Mouse (Mus musculus): ENCODE results near the gene Cep41.

Cep41 gene

DNA sequence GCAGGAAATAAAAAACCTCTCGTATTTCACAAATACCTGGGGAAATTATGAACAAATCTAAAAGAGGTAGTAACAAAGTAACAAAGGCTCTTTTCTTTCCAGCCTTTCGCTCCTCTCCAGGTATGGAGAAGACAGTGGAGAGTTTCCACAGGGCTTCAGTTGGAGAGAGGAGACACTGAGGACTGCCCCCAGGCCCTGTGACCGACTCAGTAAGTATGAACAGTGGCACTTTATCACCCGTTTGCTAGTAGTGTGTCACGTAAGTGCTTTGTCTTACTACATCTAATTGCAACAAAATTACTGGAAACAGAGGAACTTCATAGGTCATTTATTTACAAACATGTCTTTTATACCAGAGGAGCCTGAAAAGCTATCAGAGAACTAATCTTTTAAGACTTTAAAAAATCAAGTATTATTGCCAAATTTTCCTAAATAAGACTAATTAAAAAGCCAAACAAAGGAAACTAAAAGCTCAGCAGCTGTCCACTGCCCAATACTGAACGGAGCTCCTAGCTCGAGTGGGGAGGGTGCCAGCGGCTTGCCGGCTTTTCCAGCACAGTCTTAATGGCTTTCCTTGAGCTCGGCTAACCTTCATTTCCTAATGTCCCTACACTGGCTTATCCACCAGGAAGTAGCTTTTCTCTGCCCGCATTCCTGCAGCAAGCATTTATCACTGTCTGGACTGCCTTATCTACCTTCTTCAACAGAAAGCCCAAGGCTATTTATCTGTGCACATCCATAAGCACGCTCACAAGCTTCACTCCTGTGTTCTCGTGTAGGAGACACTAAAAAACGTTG is 19.6 kb downstream of the Cep41 start:
- DNase-seq (ENCODE audit: low read depth, low spot score) = no peak

DNA sequence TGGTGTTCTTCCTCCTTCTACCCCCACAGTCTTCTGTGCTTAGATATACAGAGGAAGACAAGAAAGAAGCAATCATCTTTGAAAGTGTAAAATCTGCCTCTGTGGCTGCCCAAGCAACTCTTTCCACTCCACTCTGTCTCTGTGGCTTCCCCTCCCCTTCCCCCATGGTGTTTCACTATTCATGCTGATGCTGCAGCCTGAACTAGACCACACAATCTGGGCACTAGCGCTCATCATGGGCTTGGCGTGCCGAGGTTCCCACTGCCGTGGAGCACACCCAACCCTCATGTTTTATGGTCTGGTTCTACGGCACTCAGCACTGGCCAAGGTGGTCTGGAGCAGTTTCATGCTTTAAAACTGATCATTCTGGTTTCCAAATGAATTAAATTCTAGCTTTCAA is 21.9 kb downstream of the Cep41 start:
- no peak for DNase-seq (ENCODE audit: low read depth, low spot score)

DNA sequence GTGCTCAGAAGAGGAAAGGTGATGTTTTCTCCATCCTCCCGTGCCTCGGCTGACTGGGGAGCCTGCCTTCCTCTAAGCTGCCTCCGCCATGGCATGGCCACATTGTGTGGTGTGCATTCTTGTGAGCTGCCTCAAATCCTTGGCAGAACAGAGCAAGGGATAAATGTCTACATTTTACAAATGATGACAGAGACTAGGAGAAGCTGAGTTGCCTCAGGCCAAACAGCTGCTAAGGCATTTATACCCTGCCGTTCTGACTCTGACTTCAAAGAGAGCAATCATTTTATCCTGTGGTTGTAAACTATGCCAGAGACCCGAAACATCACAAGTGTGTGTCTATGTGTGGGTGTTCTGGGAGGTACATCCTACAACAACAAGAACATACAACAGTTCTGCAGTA is 26.0 kb downstream of the Cep41 start:
- DNase-seq (ENCODE audit: low read depth, low spot score) = no peak

DNA sequence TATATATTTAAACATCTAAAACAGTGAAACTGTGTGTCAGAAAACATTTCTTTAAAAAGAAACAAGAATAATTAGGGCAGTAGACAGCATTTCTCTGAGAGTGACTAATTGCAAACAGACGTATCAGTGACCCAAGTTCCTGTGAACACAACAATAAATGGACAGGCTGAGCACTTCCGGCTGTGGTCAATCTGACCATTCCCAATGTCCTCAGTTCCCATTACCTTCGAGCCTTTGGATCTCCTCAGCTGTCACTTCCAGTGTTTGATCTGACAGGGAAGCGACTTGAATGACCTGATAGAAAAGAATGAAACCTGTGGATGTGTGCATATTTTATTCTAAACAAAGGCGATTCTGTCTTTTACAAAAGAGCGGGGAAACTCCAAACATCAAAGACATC is 27.5 kb downstream of the Cep41 start:
- no peak for DNase-seq (ENCODE audit: low read depth, low spot score)

DNA sequence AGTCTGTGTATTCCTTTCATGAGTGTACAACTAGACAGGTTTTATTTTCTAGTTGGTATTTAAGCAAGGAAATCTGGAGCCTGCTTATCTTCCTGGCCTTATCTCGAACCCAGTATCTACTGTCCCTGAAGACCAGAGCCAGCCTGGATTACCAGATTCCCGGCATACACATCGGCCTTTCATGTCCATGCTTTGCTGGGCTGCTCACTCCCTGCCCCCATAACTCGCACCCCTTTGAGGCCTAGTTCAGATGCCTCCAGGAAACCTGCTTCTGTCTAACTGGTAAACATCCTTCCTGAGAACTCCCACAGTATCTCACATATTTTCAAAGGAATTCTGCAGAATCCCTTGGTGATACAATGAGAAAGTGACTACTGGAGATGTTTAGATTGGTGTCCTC is 28.3 kb downstream of the Cep41 start:
- no peak for DNase-seq (ENCODE audit: low read depth, low spot score)

DNA sequence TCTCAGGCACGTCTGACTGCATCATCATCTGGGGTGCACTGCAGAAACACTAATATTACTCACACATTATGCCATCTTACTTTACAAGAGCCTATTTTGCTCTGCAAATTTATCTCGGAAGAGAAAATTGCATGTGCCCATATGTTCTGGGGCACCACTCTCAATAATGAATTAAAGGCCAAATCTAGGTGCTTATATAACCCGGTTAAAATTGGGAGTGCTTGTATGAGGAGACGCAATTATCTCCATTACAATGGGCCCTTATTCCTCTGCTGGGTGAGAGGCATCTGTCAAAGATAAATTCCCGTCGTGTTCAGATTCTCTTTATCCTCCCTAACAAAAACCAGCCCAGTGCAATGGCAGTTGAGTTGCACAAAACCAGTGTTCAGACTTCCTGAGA is 28.8 kb downstream of the Cep41 start:
- no peak for DNase-seq (ENCODE audit: low read depth, low spot score)

DNA sequence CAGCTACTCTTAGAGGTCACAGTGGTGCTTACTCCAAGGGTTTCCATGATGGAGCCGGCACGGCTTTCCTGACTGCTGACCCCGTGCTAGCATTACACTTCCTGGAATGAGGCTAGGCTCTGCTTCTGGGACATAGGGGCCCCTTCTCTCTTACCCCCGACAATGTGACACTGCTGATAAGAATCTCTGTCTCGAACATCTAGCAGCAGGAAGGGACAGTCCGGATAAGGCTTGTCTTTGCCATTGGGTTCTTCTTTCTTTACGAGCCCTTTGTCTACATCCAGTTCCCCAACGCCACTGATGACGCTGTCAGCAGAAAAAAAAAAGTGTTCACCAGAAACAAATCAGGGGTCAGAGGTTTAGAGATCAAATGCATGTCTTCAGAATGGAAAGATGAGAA is 34.9 kb downstream of the Cep41 start:
- DNase-seq (ENCODE audit: low read depth, low spot score) = no peak

DNA sequence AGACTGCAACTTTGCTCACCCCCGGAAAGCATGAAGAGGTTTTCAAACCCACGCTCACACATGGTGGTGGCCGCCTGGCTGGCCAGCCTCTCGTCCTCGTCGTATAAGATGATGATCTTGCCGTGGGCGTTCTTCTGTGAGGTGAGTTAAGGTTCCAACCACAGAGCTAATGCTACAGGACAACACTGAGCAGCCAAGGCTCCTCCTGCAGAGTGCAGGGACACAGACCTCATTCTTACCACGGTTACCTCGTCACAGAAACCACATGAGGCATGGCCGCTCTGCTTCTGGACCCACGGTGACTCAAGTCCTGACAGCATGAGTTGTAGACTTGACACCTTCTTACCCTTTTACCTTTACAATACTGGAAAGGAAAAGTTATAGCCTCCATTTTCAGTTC is 36.3 kb downstream of the Cep41 start:
- no peak for DNase-seq (ENCODE audit: low read depth, low spot score)

DNA sequence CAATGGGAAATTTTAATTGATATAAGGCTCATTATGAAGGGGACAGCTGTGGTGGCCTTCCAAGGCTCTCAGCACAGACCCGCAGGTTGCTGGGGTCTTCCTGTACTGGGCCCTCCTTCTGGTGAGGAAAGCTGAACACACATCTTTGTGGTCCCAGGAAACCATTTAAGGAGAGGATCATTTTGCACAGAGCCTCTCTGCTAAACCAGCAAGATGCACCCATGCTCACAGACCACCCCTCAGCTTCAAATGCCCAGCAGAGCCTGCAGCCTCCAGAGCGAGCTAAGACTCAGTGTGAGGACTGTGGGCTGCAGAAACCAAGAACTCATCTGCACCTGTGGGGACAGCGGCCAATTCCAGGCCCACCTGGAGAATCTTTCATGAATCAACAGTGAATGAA is 38.6 kb downstream of the Cep41 start:
- DNase-seq (ENCODE audit: low read depth, low spot score) = no peak

DNA sequence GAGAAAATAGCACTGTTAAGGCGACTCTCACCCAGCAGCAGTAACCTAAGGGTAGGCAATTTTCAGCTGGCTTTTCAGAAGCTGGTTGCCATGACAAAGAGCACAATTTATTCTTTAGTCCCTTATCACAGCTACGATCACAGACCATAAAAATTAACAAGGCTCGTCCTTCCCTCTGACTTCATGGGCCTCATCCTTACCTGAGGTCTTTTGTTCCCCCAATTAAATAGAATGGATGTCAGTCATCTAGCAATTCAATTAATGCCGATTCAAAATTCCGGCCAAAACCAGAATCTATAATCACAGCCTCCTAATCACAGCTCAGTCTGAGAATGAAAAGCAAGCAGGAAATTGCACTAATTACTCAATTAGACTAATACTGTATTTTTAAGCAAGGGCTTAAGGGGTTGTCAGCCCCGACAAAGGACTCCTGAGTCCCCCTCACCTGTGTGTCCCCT is 39.1 kb downstream of the Cep41 start:
- DNase-seq (ENCODE audit: low read depth, low spot score) = no peak

DNA sequence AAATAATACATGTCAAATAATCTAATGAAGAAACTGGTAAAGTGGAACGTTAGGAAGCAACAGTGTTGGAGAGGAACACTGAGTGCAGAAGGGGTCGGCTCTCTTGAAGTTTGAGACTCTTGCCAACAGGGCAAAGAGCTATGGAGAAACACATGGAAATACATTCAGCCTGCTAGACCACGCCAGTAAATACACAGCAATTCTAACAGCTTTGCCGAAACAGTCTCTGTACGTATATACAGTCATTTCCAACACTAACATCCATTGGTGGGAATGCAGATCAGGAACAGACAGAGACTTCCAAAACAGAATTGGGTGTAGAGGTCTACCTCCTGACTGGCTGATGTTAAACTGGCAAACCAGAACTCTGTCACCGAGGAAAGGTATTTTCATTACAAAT is 40.0 kb downstream of the Cep41 start:
- DNase-seq (ENCODE audit: low read depth, low spot score) = no peak

DNA sequence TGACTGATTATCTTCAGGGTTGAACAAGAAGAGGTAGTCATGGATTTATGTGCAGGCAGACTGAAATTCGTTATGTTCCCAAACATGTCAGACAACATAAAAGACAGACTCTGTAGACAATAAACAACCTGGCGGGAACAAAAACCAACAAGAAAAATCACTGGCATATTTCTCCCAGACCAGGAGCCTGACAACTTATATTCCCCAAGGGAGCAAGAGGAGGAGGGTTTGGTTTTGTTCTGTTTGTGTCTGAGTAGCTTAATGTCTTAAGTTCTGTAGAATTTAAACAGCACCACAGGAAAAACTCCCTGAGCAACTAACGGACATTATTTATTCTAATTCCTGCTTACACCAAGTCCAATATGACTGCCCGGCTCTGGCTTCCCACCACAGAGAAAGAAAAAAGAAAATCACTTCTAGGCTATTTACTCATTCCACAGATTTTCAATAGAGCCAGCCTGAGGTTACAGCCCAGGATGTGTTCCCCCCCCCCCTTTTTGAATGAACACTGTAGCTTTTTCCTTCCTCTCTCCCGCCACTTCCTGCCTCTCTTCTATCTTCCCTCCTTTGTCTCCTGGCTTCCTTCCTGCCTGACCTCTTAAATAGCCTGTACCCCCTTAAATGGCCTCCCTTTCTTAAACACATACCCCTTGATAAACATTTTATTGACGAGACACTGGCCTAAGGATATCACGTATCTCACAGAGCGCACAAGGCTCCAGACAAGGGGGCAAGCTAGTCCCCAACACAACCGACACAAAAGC is 40.9 kb downstream of the Cep41 start:
- no peak for DNase-seq (ENCODE audit: low read depth, low spot score)

DNA sequence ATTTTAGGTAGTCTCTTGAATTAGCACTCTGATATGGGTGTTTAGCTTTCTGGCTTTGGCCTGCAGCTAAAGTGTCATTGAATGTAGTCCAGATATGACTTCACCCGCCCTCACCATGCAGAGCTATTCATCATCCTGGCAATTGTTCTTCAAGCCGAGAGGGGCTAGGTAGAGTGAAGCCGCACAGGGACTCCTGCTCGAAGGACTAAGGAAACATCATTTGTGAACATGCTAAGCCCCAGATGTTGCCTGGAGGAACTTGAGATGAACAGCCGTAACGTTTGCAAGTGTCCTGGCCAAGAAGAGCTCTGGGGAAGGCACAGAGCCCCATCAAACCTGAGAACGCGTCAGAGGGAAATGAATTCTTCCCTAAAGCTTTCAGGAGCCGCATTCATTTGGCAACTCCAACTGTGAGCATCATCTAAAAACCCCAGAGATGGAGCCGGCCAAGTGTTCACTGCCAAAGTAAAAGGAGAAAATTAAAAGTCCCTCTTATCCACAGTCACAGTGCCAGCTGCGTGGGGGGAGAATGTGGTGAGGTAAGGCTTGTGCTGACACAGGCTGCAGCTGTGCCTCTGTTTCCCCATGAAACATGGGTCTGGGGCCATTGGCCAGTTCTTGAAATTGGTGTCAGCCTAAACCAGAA is 43.8 kb downstream of the Cep41 start:
- no peak for DNase-seq (ENCODE audit: low read depth, low spot score)

DNA sequence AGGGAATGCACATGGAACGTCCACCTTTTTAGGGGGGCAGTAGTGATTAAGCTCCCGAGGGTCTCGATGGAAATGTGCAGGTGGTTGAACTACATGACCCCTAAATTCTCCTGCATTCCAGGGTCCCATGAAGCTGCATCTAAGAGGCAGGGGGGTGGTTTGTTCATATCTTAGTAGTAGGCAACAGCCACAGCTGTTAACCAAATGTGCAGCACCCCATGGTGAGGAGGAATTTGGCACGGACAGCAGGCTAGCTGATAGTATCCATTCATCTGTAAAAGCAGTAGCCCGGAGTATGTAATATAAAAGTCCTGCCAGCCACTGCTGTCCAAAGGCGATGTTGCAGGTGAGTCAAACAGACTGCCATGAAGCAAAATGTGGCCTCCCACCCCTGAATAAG is 48.2 kb downstream of the Cep41 start:
- no peak for DNase-seq (ENCODE audit: low read depth, low spot score)

DNA sequence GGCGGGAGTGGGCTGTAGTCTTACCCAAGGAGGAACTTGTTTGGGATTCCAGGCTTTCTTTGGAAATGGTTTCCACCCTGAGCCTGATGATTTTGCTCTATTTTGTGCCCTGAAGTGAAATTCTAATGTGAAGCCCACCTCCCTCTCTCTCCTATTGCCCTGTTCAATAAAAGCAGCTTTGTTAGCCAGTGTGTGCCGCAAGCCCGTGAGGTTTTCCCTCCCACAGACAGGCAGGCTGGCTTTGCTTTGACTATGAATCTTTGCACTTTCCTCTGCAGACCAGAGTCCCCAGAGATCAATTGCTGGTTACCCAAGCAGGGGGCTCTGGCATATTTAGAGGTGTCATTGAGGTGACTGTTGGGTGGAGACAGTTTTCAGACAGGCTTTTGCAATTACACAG is 49.1 kb downstream of the Cep41 start:
- no peak for DNase-seq (ENCODE audit: low read depth, low spot score)

DNA sequence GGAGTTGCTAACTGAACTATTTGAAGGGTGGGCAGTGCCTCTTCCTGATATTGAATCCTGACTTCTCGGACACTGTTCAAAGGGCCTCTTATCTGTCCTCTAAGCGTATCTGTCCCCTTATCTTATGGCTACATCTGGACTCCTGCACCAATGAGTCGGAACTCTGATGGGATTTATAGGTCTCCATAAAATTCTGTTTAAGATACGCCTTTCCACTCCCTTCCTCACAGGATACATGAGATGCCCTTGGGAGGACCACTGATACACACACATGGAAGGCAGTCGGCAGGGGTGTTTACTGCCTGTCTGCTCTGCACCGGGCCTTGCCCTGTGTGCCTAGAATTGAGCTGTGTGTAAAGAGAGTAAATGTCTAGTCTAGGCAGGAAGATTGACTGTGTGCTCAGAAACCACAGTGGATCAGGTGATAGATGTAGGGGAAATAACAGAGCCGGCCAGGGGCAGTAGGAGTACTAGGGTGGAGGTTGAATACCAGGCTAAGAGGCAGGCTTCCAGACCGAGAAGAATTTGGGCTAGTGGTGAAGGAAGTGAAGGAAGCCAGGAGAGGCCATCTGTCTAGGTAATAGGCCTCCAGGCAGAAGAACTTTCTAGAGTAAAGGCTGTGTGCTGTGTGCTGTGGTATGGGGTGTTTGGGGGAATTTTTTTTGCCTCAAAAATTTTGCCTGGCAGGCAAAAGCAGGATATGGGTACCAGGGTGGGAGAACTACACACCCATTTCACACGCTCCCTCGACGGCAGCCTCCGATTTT is 49.7 kb downstream of the Cep41 start:
- DNase-seq (ENCODE audit: low read depth, low spot score) = no peak

DNA sequence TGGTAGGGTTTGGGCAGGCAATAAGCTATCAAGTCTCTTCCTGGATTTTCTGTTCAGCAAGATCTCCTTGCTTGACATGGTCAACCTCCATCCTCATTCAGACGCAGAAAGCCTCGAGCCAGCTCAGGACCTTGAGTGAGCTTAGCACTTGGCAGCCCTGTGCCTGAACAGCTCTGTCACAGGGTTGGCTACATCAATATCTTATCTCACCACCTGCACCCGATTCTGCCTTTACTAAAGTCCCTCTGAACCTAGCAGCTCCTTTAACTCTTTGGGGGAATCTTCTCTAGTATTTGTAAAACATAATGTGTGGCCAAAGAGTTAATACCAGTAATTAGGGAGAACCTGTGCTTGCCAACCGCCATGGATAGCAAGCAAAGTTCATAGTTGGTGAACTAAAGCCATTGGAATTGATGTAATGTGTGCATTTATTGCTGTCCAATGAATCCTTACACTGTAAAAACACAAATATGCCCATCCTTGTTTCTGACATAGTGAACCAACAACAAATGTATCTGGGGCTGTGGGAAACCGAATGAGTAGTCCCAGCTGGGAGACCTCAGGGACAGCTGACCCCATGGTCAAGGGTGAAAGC is 54.8 kb downstream of the Cep41 start, which contains the start of gene Cpa1:
TSS of gene Cpa1 (plus strand) at position 545 of the 595 bp plus-strand sequence.
- DNase-seq (ENCODE audit: low read depth, low spot score) = no peak

DNA sequence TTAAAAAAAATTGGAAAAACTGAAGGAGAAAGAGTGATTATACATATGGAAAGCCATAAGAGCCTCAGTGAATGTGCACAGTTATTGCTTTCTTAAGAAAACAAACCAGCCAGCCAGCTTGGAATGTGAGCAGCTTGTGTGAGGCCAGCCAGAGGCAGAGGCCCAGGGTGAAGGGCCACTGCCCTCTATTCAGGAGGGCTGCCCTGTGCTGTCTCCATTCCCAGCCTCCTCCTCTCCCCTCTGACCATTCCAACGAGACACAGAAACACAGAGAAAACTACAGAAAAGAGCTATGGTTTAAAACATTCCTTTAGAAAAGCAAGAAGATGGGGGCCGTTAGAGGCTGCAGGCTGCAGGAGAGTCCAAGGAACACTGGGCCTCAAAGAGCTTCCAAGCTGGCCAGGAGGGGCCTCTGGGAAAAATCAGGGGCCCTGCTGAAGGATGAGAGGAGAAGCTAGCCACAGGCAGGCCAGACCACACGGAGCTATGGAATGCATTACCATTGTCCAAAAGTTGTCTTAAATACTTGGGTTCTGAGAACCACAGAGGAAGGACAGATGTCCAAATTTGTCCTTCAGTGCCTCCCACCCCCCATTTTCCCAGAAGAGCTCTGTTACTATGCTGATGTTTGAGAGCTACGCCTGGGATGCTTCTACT is 57.2 kb downstream of the Cep41 start:
- DNase-seq (ENCODE audit: low read depth, low spot score) = no peak

DNA sequence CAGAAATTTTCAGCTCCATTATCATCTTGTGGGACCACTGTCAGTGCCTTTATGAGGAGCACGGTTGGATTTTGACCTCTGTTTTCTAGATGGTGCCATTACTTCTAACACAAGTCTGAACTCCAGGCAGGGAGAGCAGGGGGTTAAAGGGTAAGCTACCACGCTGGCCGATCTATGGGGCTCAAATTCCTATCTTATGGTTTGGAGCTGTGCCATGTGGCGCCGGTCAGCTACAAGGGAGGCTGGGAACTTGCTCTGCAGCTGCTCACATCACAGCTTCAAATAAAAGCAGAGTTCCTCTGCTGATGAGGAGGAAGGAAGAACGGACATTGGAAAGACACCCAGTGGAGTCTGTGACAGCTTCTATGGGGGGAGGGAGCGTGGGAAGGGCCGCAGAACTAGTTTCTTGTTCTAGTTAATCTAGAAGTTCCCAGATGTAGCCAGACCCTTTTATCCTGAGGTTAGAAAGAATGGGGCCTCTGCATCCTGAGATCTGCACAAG is 58.1 kb downstream of the Cep41 start:
- DNase-seq (ENCODE audit: low read depth, low spot score) = no peak

DNA sequence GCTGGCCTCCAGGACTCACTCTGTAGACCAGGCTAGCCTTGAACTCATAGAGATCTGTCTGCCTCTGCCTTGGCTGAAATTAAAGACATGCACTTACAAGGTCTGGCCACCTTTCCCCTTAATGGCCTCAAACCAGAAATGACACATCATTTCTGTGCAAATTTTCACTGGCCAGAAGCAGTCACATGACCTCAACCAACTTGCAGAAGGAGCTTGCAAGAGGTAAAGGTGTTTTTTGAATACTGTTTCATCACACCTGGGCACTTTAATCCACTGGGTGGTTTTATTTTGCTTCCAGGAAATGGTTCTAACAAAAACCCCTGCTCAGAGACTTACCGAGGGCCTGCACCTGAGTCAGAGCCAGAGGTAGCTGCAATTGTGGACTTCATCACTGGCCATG is 63.6 kb downstream of the Cep41 start:
- no peak for DNase-seq (ENCODE audit: low read depth, low spot score)

DNA sequence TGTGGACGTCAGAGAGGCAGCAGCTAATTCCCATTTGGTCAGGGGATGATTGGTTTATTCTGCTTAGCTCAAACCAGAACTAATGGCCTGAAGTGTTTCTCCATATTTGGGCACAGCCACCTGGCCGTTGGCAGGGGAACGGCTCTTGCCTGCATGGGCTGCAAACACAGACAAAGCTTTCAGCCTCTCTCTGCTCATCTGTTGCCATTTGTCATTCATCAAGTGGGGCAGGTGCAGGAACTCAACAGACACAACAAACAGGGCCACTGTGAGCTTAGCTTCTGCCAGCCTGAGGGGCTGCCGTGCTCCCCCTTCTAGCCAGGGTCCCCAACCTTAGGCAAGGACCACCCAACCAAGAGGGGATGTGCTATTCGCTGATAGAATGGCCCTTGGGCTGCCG is 65.4 kb downstream of the Cep41 start:
- no peak for DNase-seq (ENCODE audit: low read depth, low spot score)
